Mouse (Mus musculus) E14TG2a.4 (cell line): ENCODE results near the gene Zic5.

ENCODE experiments used
- CTCF ChIP-seq: conservative IDR thresholded peaks from 2 replicates; pipeline ENCODE4 v1.5.1; 2014; ENCODE audit warnings: low read length
- NANOG ChIP-seq: IDR thresholded peaks from 2 replicates; pipeline ENCODE4 v1.6.1; 2014; ENCODE audit warnings: borderline replicate concordance, low read length, mixed read lengths
- POU5F1 ChIP-seq: IDR thresholded peaks from 2 replicates; pipeline ENCODE4 v1.6.1; 2014; ENCODE audit warnings: low read length, borderline replicate concordance

GRCm38 (mm10) chr14:122465931-122466490 is 534 bp upstream of the Zic5 start:
- no peak for TF ChIP-seq CTCF
- no peak for TF ChIP-seq POU5F1
- no peak for TF ChIP-seq NANOG
